Mouse (Mus musculus) myocyte (in vitro differentiated cells): ENCODE measurements around the gene Tmem252.

Experiments
- E2F4 ChIP-seq: IDR thresholded peaks from one replicate; pipeline ENCODE4 v1.6.1; 2011; ENCODE audit warnings: mild to moderate bottlenecking, control low read depth, moderate library complexity; ENCODE audit not compliant: insufficient read depth
- MAX ChIP-seq: IDR thresholded peaks from one replicate; pipeline ENCODE4 v1.6.1; 2011; ENCODE audit warnings: low read depth, mild to moderate bottlenecking, control low read depth
- MYOG ChIP-seq, 3 experiments: IDR thresholded peaks; one replicate each; pipeline ENCODE4 v1.6.1; 2011; ENCODE audit warnings: control low read depth in 2 of 3, low read depth in 2 of 3, mild to moderate bottlenecking in 2 of 3; ENCODE audit not compliant: insufficient read length in 2 of 3, control insufficient read depth in 1 of 3, insufficient read depth in 1 of 3
- POLR2A ChIP-seq: IDR thresholded peaks from one replicate; pipeline ENCODE4 v1.6.1; 2011; ENCODE audit warnings: low read depth, mild to moderate bottlenecking, control low read depth, moderate library complexity; ENCODE audit not compliant: insufficient read length
- POLR2AphosphoS2 ChIP-seq: IDR thresholded peaks from one replicate; pipeline ENCODE4 v1.6.1; 2011; ENCODE audit warnings: low read depth, control low read depth; ENCODE audit not compliant: insufficient read length
- TCF3 ChIP-seq: IDR thresholded peaks from one replicate; pipeline ENCODE4 v1.6.1; 2011; ENCODE audit warnings: low read depth, control low read depth; ENCODE audit not compliant: insufficient read length
- USF1 ChIP-seq: IDR thresholded peaks from one replicate; pipeline ENCODE4 v1.6.1; 2011; ENCODE audit warnings: low read depth, mild to moderate bottlenecking, control low read depth, moderate library complexity

GRCm38 (mm10) chr19:24698651-24699050 lies 24.8 kb downstream of the Tmem252 start:
- no peak for TF ChIP-seq E2F4
- no peak for TF ChIP-seq POLR2A
- no peak for TF ChIP-seq MAX
- TF ChIP-seq POLR2AphosphoS2 = no peak
- TF ChIP-seq USF1 = no peak
- TF ChIP-seq MYOG (IDR thresholded peaks at IDR 0.05; ENCODE audit: control insufficient read depth in 1 of 3, insufficient read depth in 1 of 3, insufficient read length in 2 of 3, low read depth in 2 of 3) = no peak
- TF ChIP-seq TCF3 = no peak
